In the genomic region with DNA sequence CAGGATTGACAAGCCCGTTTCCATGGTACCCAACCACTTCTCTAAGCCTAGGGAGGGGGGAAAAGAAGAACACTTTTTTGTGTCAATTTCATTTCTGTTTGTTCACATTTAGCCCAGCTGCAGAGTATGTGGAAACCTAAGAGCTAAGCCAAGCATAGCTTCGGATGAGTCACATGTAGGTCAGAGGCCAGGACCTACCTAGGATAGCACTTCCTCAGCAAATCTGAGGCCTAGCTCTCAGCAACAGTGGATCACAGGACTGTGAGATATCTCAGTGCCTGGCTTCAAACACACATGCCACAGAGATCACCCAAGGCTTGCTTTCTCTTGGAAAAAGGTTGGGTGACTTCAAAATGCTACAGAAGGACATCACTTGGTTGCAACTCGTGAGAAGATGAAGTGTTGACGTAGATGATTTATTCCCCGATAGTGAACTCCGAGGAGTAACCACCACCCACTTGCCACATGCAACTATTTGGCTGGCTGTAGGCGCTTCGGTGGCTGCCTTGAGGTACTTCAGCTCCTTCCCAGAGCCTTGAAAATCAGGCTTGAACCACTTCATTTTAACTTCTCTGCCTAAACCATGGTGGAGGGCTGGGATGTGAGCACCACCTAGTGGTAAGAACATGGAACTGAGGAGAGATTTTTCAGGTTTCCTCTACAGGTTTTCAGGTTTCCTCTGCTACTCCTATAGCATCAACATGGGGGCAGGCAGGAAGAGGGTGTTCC, we compare ENCODE assay signal across 8 mouse cellular contexts.
DNase-seq lines count a peak whose midpoint lies in the region; ATAC-seq and TF ChIP-seq lines count a peak whose summit lies in the region.
"Had no signal": no experiment of that assay in that cellular context is flagged by ENCODE, and none has a peak within 500 bp of the region (broad histone marks: within the 10 kb centered on the region; RNA-seq: fewer than 3 reads in every experiment).

No protein-coding gene starts in this region.

- peak; percentile 54 to 87 for DNase-seq in adrenal gland, adult (ENCODE audit: inconsistent age in 2 of 2, low spot score in 1 of 2)
- peak; percentile 83 for DNase-seq in embryo, embryonic 10.5 days (ENCODE audit: low spot score)
- DNase-seq in heart, postnatal 0 days (ENCODE audit: low spot score) = peak; percentile 32
- DNase-seq in kidney, postnatal 4 days = peak; percentile 41 to 66
- DNase-seq in lung, adult 18-20 months = peak; percentile 60 to 69

- H3K27ac ChIP-seq in heart, postnatal 0 days (ENCODE audit: low read depth) = no peak overlapping the region

- TF ChIP-seq EP300 in heart, postnatal 0 days (IDR thresholded peaks at IDR 0.05; ENCODE audit: low read depth) = no peak

- WGBS in heart, postnatal 0 days = 58% methylated on average over 8 of the region's 8 CpGs

- TF ChIP-seq CTCF in E14TG2a.4 (conservative IDR thresholded peaks at IDR 0.05; ENCODE audit: low read length) = peak; percentile 85
- TF ChIP-seq CTCF in heart, postnatal 0 days (IDR thresholded peaks at IDR 0.05; ENCODE audit: low read depth) = peak; percentile 95

- no peaks in the 10 kb centered on the region for H3K27me3 ChIP-seq in E14TG2a.4 (ENCODE audit: insufficient read depth, low read length)
- no peaks in the 10 kb centered on the region for H3K27me3 ChIP-seq in heart, postnatal 0 days (ENCODE audit: control insufficient read depth, insufficient read depth, low read length)
- H3K27me3 ChIP-seq: megakaryocyte, embryonic 14.5 days had no signal

- H3K4me2 ChIP-seq in heart, postnatal 0 days (ENCODE audit: low read depth, low read length) = no peak overlapping the region

- H3K4me1 ChIP-seq in E14TG2a.4 (replicated peaks; ENCODE audit: low read depth, low read length) = no peaks in the 10 kb centered on the region
- H3K4me1 ChIP-seq in heart, postnatal 0 days (ENCODE audit: control insufficient read depth, insufficient read depth) = no peaks in the 10 kb centered on the region

- no peak overlapping the region for H3K4me3 ChIP-seq in E14TG2a.4 (replicated peaks; ENCODE audit: low read length)
- no peak overlapping the region for H3K4me3 ChIP-seq in heart, postnatal 0 days (ENCODE audit: low read depth, low read length)
- H3K4me3 ChIP-seq: megakaryocyte, embryonic 14.5 days had no signal

- H3K9me3 ChIP-seq in E14TG2a.4 (ENCODE audit: low read length) = no peaks in the 10 kb centered on the region
- no peaks in the 10 kb centered on the region for H3K9me3 ChIP-seq in heart, postnatal 0 days (replicated peaks; ENCODE audit: control insufficient read depth, low read length)

- H3K9ac ChIP-seq in heart, postnatal 0 days (replicated peaks; ENCODE audit: low read depth, low read length) = no peak overlapping the region

- no peak for ATAC-seq in heart, postnatal 0 days (ENCODE audit: insufficient read depth, low read depth)
- ATAC-seq in neutrophil, adult 5-6 weeks (ENCODE audit: extremely low read depth, insufficient number of reproducible peaks, low FRiP score, poor library complexity, severe bottlenecking) = peak; percentile 60

- H3K36me3 ChIP-seq in E14TG2a.4 (ENCODE audit: insufficient read depth, low read length) = no peaks in the 10 kb centered on the region
- no peaks in the 10 kb centered on the region for H3K36me3 ChIP-seq in heart, postnatal 0 days (replicated peaks; ENCODE audit: control insufficient read depth, insufficient read depth, low read length)

Comparison
In these comparisons a context has a peak if more than half of its experiments do, and no peak if none do; other contexts are left out.
1. DNase-seq: peak in every context shown above with its lines; median percentile 83 in embryo, embryonic 10.5 days; 70 in adrenal gland, adult; 64 in lung, adult 18-20 months; 54 in kidney, postnatal 4 days; 32 in heart, postnatal 0 days.